Mouse (Mus musculus): Measurements from ENCODE around the gene Tmem94. TPM values are rescaled to one million over a fixed set of nuclear protein-coding genes. Genes with fewer than 3 reads are reported as not detected.

The Tmem94 gene
- polyA plus RNA-seq (2012; ENCODE audit: low replicate concordance): 59.6 and 65.3 TPM in 2 replicates

DNA sequence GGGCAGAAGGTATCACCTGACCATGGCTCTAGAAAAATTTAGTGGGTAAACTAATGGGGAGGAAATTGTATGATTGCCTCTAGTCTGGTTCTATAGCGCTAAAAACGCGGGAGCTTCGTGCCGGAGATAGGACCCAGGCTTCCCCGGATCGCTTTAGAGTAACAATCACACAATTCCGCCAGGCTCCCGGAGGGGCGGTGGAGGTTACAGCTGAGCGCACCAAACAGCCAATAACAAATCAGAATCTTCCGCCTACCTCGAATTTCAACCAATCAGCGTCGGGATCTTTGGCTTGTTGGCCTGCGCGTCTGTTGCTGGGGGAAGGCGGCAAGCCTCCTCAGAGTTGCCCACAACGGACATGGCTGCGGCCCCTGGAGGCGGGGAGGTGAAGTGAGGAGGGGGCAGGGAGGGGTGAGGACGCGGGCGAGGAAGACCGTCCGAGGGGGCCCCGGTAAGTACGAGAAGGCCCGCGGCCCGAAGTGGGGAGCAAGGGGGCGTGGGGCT is at the start of gene Tmem94:
TSS of gene Tmem94 (plus strand) at position 331 of the 504 bp plus-strand sequence.

DNA sequence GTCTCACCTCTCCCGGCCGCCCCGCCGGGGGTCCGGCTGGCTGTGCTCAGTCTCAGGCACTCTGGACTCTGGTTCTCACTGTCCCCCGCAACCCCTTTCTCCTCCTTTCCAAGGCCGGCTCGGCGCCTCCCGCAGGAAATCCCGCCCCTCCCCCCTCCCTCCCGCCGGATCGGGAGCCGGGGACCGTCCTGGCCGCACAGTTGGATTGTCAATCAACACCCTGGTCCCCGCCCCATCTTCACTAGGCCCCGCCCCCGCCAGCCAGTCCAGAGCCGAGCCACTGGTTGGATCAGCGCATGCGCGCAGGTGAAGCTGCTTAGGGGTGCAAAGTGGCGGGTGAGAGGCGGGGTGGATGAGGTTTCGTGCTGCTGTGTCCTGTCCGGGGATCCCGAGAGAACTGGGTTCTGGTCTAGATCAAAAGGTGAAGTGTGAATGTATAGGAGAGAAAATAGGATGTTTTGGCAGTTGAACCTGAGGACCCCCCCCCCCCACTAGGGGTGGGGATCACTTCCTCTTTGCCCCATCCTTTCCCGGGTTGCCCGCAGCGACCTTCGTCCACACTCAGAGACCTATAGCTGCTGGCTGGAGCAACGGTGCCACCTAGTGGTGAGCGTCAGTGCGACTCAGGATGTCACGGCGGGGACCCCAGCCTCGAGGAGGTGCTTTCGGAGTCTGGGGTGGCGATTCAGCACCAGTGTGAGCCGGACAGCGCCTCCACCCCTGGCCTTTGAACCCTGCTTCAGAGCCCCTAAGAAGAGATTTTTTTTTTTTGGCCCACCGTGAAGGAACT is 48.5 kb downstream of the Tmem94 start, which contains the start of gene Caskin2:
TSS of gene Caskin2 (minus strand) at position 133 of the 790 bp plus-strand sequence.

DNA sequence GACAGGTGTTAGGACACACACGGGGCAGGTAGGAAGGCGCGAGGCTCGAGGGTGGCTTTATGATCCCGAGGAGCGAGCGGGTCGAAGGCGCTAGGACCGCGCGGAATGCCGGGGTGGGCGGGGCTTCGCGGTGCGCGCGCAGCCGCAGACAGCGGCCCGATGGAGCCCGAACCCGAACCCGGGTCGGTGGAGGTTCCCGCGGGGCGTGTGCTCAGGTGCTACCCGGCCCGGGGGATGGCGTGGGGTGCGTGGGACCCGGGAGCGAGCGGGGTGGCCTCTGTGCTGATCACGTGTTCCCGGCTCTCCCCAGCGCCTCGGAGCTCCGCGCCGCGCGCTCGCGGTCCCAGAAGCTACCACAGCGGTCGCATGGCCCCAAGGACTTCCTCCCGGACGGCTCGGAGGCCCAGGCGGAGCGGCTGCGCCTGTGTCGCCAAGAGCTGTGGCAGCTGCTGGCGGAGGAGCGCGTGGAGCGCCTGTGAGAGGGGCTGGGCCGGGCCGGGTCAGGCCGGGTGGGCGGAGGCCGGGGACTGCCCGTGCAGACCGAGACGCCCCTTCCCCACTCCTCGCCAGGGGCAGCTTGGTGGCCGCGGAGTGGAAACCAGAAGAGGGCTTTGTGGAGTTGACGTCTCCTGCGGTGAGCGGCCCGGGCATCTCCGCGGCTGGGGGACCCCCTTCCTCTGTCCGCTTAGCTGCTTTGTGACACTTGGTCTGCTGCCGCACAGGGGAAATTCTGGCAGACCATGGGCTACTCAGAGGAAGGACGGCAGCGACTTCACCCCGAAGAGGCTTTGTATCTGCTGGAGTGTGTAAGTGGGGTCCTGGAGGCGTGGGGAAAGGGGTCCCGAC is 49.6 kb downstream of the Tmem94 start, which contains the start of gene Tsen54:
TSS of gene Tsen54 (plus strand) at position 120 of the 846 bp plus-strand sequence.

DNA sequence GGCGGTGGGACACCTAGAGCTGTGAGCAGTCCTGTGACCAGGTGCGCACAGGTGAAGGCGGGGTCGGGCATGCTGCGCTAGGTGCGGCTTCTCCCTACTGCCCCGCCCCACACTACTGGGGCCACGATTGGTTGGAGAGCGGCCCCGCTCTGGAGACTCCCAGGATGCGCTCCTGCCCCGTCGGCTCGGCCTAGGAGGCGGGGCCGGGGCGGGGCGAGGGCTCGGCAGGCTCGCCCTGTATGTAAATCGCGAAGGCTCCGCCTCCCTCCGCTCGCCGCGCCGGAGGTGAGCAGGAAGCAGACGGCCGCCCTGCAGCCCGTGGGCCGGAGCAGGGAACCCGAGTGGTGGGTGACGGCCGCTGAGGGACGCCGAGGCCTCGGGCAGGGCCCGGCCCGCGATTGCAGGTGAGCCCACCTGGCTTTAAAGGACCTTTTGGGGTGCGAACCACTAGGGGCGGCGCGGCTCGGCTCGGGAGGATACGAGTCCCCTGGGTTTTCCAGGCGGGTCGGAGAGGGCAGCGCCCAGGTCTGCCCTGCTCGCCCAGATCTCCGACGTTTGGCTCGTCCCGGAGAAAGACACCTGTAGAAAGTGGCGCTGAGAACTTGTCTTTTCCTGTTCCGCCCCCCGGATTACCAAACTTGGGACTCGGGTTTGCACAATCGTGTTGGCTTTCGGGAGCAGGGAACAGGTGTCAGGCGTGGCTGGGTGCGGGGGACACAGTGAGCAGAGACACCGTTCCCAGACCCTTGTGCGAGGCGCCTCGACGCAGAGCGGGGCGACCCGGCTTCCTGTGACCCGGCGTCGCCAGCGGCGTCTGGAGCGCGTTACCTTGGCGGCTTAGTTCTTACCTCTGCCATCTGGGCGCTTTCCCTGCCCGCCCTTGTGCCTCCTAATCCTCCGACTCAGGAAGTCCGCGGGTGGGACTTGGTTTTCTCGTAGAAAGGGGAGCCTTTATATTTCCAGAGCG is 58.8 kb downstream of the Tmem94 start, which contains the start of gene Llgl2:
TSS of gene Llgl2 (plus strand) at position 276 of the 967 bp plus-strand sequence.

Other genes starting within 250 kb of the Tmem94 start
- 92.3 and 235 TPM in 2 replicates for gene Sumo2, start 229.2 kb upstream of the Tmem94 start, polyA plus RNA-seq (2012; ENCODE audit: low replicate concordance)
- 7.0 and 16.9 TPM in 2 replicates for gene Nup85, start 201.0 kb upstream of the Tmem94 start, polyA plus RNA-seq (2012; ENCODE audit: low replicate concordance)
- gene Mrps7, start 161.5 kb upstream of the Tmem94 start, polyA plus RNA-seq (2012; ENCODE audit: low replicate concordance): 21.2 and 30.2 TPM in 2 replicates
- 106 and 161 TPM in 2 replicates for gene Gga3, start 161.4 kb upstream of the Tmem94 start, polyA plus RNA-seq (2012; ENCODE audit: low replicate concordance)
- 92.1 and 155 TPM in 2 replicates for gene Mif4gd, start 152.5 kb upstream of the Tmem94 start, polyA plus RNA-seq (2012; ENCODE audit: low replicate concordance)
- gene Slc25a19, start 137.1 kb upstream of the Tmem94 start, polyA plus RNA-seq (2012; ENCODE audit: low replicate concordance): 71.6 and 118 TPM in 2 replicates
- gene Grb2, start 56.8 kb upstream of the Tmem94 start, polyA plus RNA-seq (2012; ENCODE audit: low replicate concordance): 109 and 136 TPM in 2 replicates
- gene Caskin2, start 48.2 kb downstream of the Tmem94 start, polyA plus RNA-seq (2012; ENCODE audit: low replicate concordance): 11.7 and 18.4 TPM in 2 replicates
- 40.7 and 86.6 TPM in 2 replicates for gene Tsen54, start 49.3 kb downstream of the Tmem94 start, polyA plus RNA-seq (2012; ENCODE audit: low replicate concordance)
- 57.0 and 71.0 TPM in 2 replicates for gene Llgl2, start 58.6 kb downstream of the Tmem94 start, polyA plus RNA-seq (2012; ENCODE audit: low replicate concordance)
- 0.19 and 0.26 TPM in 2 replicates for gene Myo15b, start 93.0 kb downstream of the Tmem94 start, polyA plus RNA-seq (2012; ENCODE audit: low replicate concordance)
- 5.0 and 7.0 TPM in 2 replicates for gene Smim5, start 134.5 kb downstream of the Tmem94 start, polyA plus RNA-seq (2012; ENCODE audit: low replicate concordance)
- 0.29 TPM in 1 of 2 replicates, not detected in the other for gene Smim6, start 146.6 kb downstream of the Tmem94 start, polyA plus RNA-seq (2012; ENCODE audit: low replicate concordance)
- gene Sap30bp, start 167.8 kb downstream of the Tmem94 start, polyA plus RNA-seq (2012; ENCODE audit: low replicate concordance): 15.9 and 37.4 TPM in 2 replicates
- 24.4 and 46.6 TPM in 2 replicates for gene Recql5, start 168.0 kb downstream of the Tmem94 start, polyA plus RNA-seq (2012; ENCODE audit: low replicate concordance)
- gene Itgb4, start 209.3 kb downstream of the Tmem94 start, polyA plus RNA-seq (2012; ENCODE audit: low replicate concordance): 0.18 and 0.31 TPM in 2 replicates
- gene Galk1, start 247.3 kb downstream of the Tmem94 start, polyA plus RNA-seq (2012; ENCODE audit: low replicate concordance): 21.0 and 29.6 TPM in 2 replicates